8 mouse cellular contexts compared by ENCODE assay signal in the genomic region with DNA sequence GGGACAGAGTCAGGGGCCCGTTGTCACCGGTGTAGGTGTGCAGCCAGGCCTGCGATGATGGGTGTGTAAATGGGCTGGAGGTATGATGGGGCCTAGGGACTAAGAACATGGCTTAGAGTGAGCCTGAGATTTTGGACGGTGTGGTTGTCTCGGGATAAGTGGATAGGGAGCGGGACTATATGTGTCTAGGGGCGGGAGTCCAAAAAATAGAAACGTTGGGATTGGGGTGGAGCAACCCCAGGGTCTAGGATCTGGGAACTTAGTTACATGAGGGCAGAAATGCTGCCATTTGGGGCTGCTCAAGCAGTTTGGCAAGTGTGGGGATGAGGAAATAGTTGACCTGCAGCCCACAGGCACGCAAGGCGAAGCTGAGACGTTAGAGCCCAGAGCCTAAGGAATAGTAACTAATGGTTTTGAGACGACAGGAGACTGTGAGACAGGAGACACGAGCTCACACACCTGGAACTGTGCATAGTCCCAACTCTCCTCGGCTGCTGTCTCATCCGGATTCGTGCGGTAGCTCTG. TPM values are rescaled to one million over a fixed set of nuclear protein-coding genes. Genes with fewer than 3 reads are reported as not detected.
A peak's percentile ranks its signal among the peaks of the same experiment; 100 is the strongest.
DNase-seq lines count a peak whose midpoint lies in the region; ATAC-seq and TF ChIP-seq lines count a peak whose summit lies in the region.

No protein-coding gene starts in this region.

- TF ChIP-seq POLR2A in CH12.LX (IDR thresholded peaks at IDR 0.05; ENCODE audit: low read depth, low read length) = no peak
- no peak for TF ChIP-seq POLR2A in ES-Bruce4 (IDR thresholded peaks at IDR 0.05; ENCODE audit: insufficient read depth, low read length)

- H3K36me3 ChIP-seq in CH12.LX (replicated peaks in 1 of 2; ENCODE audit: control insufficient read depth in 1 of 2, insufficient read depth in 1 of 2, low read length in 1 of 2) (peaks cover 35 to 60% of the 10 kb centered on the region in 2 experiments), ES-Bruce4 (ENCODE audit: control insufficient read depth, insufficient read depth, low read length, poor library complexity, severe bottlenecking) (0 out of 2 replicates have a peak, but pooled peaks cover 5% of the 10 kb centered on the region)
- H3K36me3 ChIP-seq in heart, embryonic 14.5 days (ENCODE audit: control insufficient read depth, insufficient read depth, low read length) = peaks cover 25% of the 10 kb centered on the region
- peaks cover 32% of the 10 kb centered on the region for H3K36me3 ChIP-seq in limb, embryonic 15.5 days

- H3K9me3 ChIP-seq in CH12.LX (replicated peaks; ENCODE audit: low read length) (peaks cover 3% of the 10 kb centered on the region), ES-Bruce4 (replicated peaks; ENCODE audit: control insufficient read depth, insufficient read depth, low read length, poor library complexity, severe bottlenecking) (no peaks in the 10 kb centered on the region)
- H3K9me3 ChIP-seq in heart, embryonic 14.5 days (ENCODE audit: control insufficient read depth, low read length) = no peaks in the 10 kb centered on the region
- no peaks in the 10 kb centered on the region for H3K9me3 ChIP-seq in limb, embryonic 15.5 days

- in situ Hi-C loops in CH12.LX (cut with MboI; ENCODE audit: low pct_ligation_motif_present, low pct_unique_long_range_greater_than_20kb, low sequenced_read_pairs) = loop anchor here (5.0 kb wide), 1 partner anchor 37 kb away; no protein-coding TSS in a partner anchor

- TF ChIP-seq EP300 in CH12.LX (IDR thresholded peaks at IDR 0.05; ENCODE audit: low read length) (no peak), ES-Bruce4 (IDR thresholded peaks at IDR 0.05; ENCODE audit: insufficient read depth, low read depth, low read length) (no peak)

- no peak for DNase-seq in CH12.LX (ENCODE audit: extremely low read depth)
- no peak for DNase-seq in thymus, adult 18-20 months
- no peak for DNase-seq in cerebellum, postnatal 4 days (ENCODE audit: low spot score in 2 of 2)
- no peak for DNase-seq in kidney, postnatal 4 days
- no peak for DNase-seq in layer of hippocampus, adult 9-10 months (ENCODE audit: low spot score)

- H3K79me2 ChIP-seq in CH12.LX (replicated peaks; ENCODE audit: control insufficient read depth, extremely low read depth, insufficient read depth, poor library complexity, severe bottlenecking) = peaks cover 2% of the 10 kb centered on the region; the same call in 1 of the 2 replicates

- TF ChIP-seq RAD21 in CH12.LX (IDR thresholded peaks at IDR 0.05; ENCODE audit: low read depth, low read length) = no peak

- H3K9ac ChIP-seq in CH12.LX (ENCODE audit: insufficient read depth, low read depth) (no peak overlapping the region), ES-Bruce4 (ENCODE audit: low read depth, poor library complexity, severe bottlenecking) (peak overlapping the region; percentile 4; the same call in 1 of the 2 replicates)
- H3K9ac ChIP-seq in heart, embryonic 14.5 days (ENCODE audit: low read length) = peak overlapping the region; percentile 3; the same call in 1 of the 2 replicates
- 0 out of 2 replicates have a peak overlapping the region, but pooled peaks have one; percentile 31 for H3K9ac ChIP-seq in limb, embryonic 15.5 days

- H3K4me1 ChIP-seq in CH12.LX (ENCODE audit: control insufficient read depth in 1 of 2, insufficient read depth in 2 of 2) (peaks cover 22 to 69% of the 10 kb centered on the region in 2 experiments), ES-Bruce4 (ENCODE audit: control insufficient read depth, insufficient read depth, low read length) (peaks cover 2% of the 10 kb centered on the region)
- peaks cover 31 to 37% of the 10 kb centered on the region in 2 experiments for H3K4me1 ChIP-seq in heart, embryonic 14.5 days (ENCODE audit: control insufficient read depth in 2 of 2, insufficient read depth in 2 of 2, low read length in 2 of 2)
- H3K4me1 ChIP-seq in limb, embryonic 15.5 days = peaks cover 35% of the 10 kb centered on the region

- TF ChIP-seq CTCF in CH12.LX (conservative IDR thresholded peaks at IDR 0.05 in 1 of 2, IDR thresholded peaks at IDR 0.05 in 1 of 2; ENCODE audit: low read depth in 2 of 2, low read length in 2 of 2) (no peak), ES-Bruce4 (IDR thresholded peaks at IDR 0.05; ENCODE audit: low read depth, low read length) (no peak)

- 0 out of 2 replicates have a peak overlapping the region, but pooled peaks have one; percentile 4 for H3K27ac ChIP-seq in CH12.LX (ENCODE audit: insufficient read depth, low read depth)
- H3K27ac ChIP-seq in ES-Bruce4 (ENCODE audit: insufficient read depth, low read length) = peak overlapping the region; percentile 10
- H3K27ac ChIP-seq in heart, embryonic 14.5 days (replicated peaks in 1 of 2; ENCODE audit: control insufficient read depth in 1 of 2, insufficient read depth in 1 of 2, low read depth in 2 of 2, low read length in 2 of 2) = peak overlapping the region; percentile 42 to 57; a peak in 3 of 4 replicates
- peak overlapping the region; percentile 44; the same call in 1 of the 2 replicates for H3K27ac ChIP-seq in limb, embryonic 15.5 days

- ATAC-seq in heart, embryonic 14.5 days (ENCODE audit: insufficient number of reproducible peaks, insufficient read depth, low FRiP score, low read depth) = no peak
- ATAC-seq in limb, embryonic 15.5 days (ENCODE audit: insufficient number of reproducible peaks, low FRiP score, low TSS enrichment, low read depth) = 0 out of 2 replicates have a peak, but pooled peaks have one; percentile 5

- H3K27me3 ChIP-seq in CH12.LX (replicated peaks) = no peaks in the 10 kb centered on the region
- no peaks in the 10 kb centered on the region for H3K27me3 ChIP-seq in ES-Bruce4 (ENCODE audit: control insufficient read depth, insufficient read depth, low read length, poor library complexity, severe bottlenecking)
- peaks cover 11% of the 10 kb centered on the region; the same call in 1 of the 2 replicates for H3K27me3 ChIP-seq in heart, embryonic 14.5 days (ENCODE audit: control insufficient read depth, insufficient read depth, low read length)
- peaks cover 11% of the 10 kb centered on the region; the same call in 1 of the 2 replicates for H3K27me3 ChIP-seq in limb, embryonic 15.5 days

- dilution Hi-C loops in CH12.LX (cut with MboI; ENCODE audit: extremely low pct_ligation_motif_present, extremely low pct_unique_long_range_greater_than_20kb, low sequenced_read_pairs) = no loop called here

- no peak overlapping the region for H3K4me2 ChIP-seq in CH12.LX (ENCODE audit: insufficient read depth, low read depth, poor library complexity, severe bottlenecking)
- peak overlapping the region; percentile 65 for H3K4me2 ChIP-seq in heart, embryonic 14.5 days (ENCODE audit: low read length)
- peak overlapping the region; percentile 50 for H3K4me2 ChIP-seq in limb, embryonic 15.5 days

- WGBS in heart, embryonic 14.5 days = 32% methylated on average over 17 of the region's 17 CpGs
- WGBS in limb, embryonic 15.5 days = 28% methylated on average over 17 of the region's 17 CpGs

- H3K4me3 ChIP-seq in CH12.LX (replicated peaks in 1 of 3; ENCODE audit: low read depth in 2 of 3, low read length in 2 of 3, poor library complexity in 1 of 3) (peak overlapping the region in 2 of 3 experiments; percentile 16 to 57), ES-Bruce4 (ENCODE audit: low read depth, low read length) (peak overlapping the region; percentile 51)
- H3K4me3 ChIP-seq in heart, embryonic 14.5 days (ENCODE audit: control insufficient read depth in 1 of 2, insufficient read depth in 1 of 2, low read depth in 1 of 2, low read length in 2 of 2) = peak overlapping the region; percentile 18 to 27; a peak in 2 of 4 replicates
- H3K4me3 ChIP-seq in limb, embryonic 15.5 days = peak overlapping the region; percentile 30

RNA-seq across cellular contexts. Expression of a gene that starts 3.2 kb away (rescaled TPM):
- total RNA-seq in CH12.LX (2012; rRNA removed) = 71.3 and 91.1 TPM in 2 replicates
- 69.3 and 73.8 TPM in 2 replicates for total RNA-seq in CH12.LX (2014; rRNA removed)
- 397 and 437 TPM in 2 replicates for polyA plus RNA-seq in CH12.LX (2012; ENCODE audit: insufficient read length, low read depth)
- polyA plus RNA-seq in ES-Bruce4 (2011; ENCODE audit: insufficient read depth, insufficient read length, low read depth, missing spikeins) = 2.2 and 3.4 TPM in 2 replicates
- 1.7 and 1.9 TPM in 2 replicates for polyA plus RNA-seq in heart, embryonic 14.5 days (2014; fragmentation: Nextera tagmentation; extraction: Ambion mirVana)
- polyA plus RNA-seq in limb, embryonic 15.5 days (2015; fragmentation: Nextera tagmentation; extraction: Ambion mirVana) = 3.8 and 5.1 TPM in 2 replicates

RNA-seq across cellular contexts. Expression of a gene that starts 5.2 kb away (rescaled TPM):
- total RNA-seq in CH12.LX (2012; rRNA removed) (0.08 TPM in 1 of 2 replicates, not detected in the other), CH12.LX (2014; rRNA removed) (0.13 TPM in 1 of 2 replicates, not detected in the other)
- polyA plus RNA-seq in CH12.LX (2012; ENCODE audit: insufficient read length, low read depth) (0.37 and 0.49 TPM in 2 replicates), ES-Bruce4 (2011; ENCODE audit: insufficient read depth, insufficient read length, low read depth, missing spikeins) (0.55 and 0.63 TPM in 2 replicates)
- polyA plus RNA-seq in heart, embryonic 14.5 days (2014; fragmentation: Nextera tagmentation; extraction: Ambion mirVana) = 0.38 TPM in 1 of 2 replicates, not detected in the other
- polyA plus RNA-seq in limb, embryonic 15.5 days (2015; fragmentation: Nextera tagmentation; extraction: Ambion mirVana) = 0.09 TPM in 1 of 2 replicates, not detected in the other

RNA-seq across cellular contexts. Expression of a gene that starts 20.2 kb away (rescaled TPM):
- 0.38 and 0.71 TPM in 2 replicates for total RNA-seq in CH12.LX (2012; rRNA removed)
- total RNA-seq in CH12.LX (2014; rRNA removed) = 0.31 and 0.84 TPM in 2 replicates
- 2.5 and 3.0 TPM in 2 replicates for polyA plus RNA-seq in CH12.LX (2012; ENCODE audit: insufficient read length, low read depth)
- polyA plus RNA-seq in ES-Bruce4 (2011; ENCODE audit: insufficient read depth, insufficient read length, low read depth, missing spikeins) = 147 and 152 TPM in 2 replicates
- 106 and 111 TPM in 2 replicates for polyA plus RNA-seq in heart, embryonic 14.5 days (2014; fragmentation: Nextera tagmentation; extraction: Ambion mirVana)
- polyA plus RNA-seq in limb, embryonic 15.5 days (2015; fragmentation: Nextera tagmentation; extraction: Ambion mirVana) = 131 and 134 TPM in 2 replicates

RNA-seq across cellular contexts. Expression of a gene that starts 23.8 kb away (rescaled TPM):
- total RNA-seq in CH12.LX (2012; rRNA removed) = 1.3 and 1.6 TPM in 2 replicates
- total RNA-seq in CH12.LX (2014; rRNA removed) = 0.22 and 0.24 TPM in 2 replicates
- 0.44 and 0.60 TPM in 2 replicates for polyA plus RNA-seq in CH12.LX (2012; ENCODE audit: insufficient read length, low read depth)
- polyA plus RNA-seq in ES-Bruce4 (2011; ENCODE audit: insufficient read depth, insufficient read length, low read depth, missing spikeins) = 4.2 and 8.6 TPM in 2 replicates
- polyA plus RNA-seq in heart, embryonic 14.5 days (2014; fragmentation: Nextera tagmentation; extraction: Ambion mirVana) = 0.65 and 1.7 TPM in 2 replicates
- 51.2 and 64.5 TPM in 2 replicates for polyA plus RNA-seq in limb, embryonic 15.5 days (2015; fragmentation: Nextera tagmentation; extraction: Ambion mirVana)

RNA-seq across cellular contexts. Expression of a gene that starts 31.0 kb away (rescaled TPM):
- total RNA-seq in CH12.LX (2012; rRNA removed) (0.04 TPM in 1 of 2 replicates, not detected in the other), CH12.LX (2014; rRNA removed) (not detected in 2 replicates)
- polyA plus RNA-seq in CH12.LX (2012; ENCODE audit: insufficient read length, low read depth) (not detected in 2 replicates), ES-Bruce4 (2011; ENCODE audit: insufficient read depth, insufficient read length, low read depth, missing spikeins) (2.2 and 2.6 TPM in 2 replicates)
- polyA plus RNA-seq in heart, embryonic 14.5 days (2014; fragmentation: Nextera tagmentation; extraction: Ambion mirVana) = 0.32 and 0.54 TPM in 2 replicates
- polyA plus RNA-seq in limb, embryonic 15.5 days (2015; fragmentation: Nextera tagmentation; extraction: Ambion mirVana) = 1.2 and 2.7 TPM in 2 replicates

Comparison
In these comparisons a context has a peak if more than half of its experiments do, and no peak if none do; other contexts are left out.
1. RNA of a gene that starts 3.2 kb away (polyA plus RNA-seq): 397 to 437 TPM in CH12.LX; 3.8 to 5.1 TPM in limb, embryonic 15.5 days, 2.2 to 3.4 TPM in ES-Bruce4 and 1.7 to 1.9 TPM in heart, embryonic 14.5 days; every median in the first group is over 10 times any median in the second.
2. RNA of a gene that starts 20.2 kb away (polyA plus RNA-seq): 147 to 152 TPM in ES-Bruce4, 131 to 134 TPM in limb, embryonic 15.5 days and 106 to 111 TPM in heart, embryonic 14.5 days; 2.5 to 3.0 TPM in CH12.LX; every median in the first group is over 10 times any median in the second.
3. Peak in every context shown above with its lines, with median percentiles within 50 percentile points of each other: H3K27ac ChIP-seq and H3K4me3 ChIP-seq.